Mouse (Mus musculus) megakaryocyte, embryonic 14.5 days (primary cell): ENCODE data around the gene Prdm1.

Experiments used
- FLI1 ChIP-seq: IDR thresholded peaks from 2 replicates; pipeline ENCODE4 v1.6.1; 2012; ENCODE audit warnings: low read length, inconsistent platforms, mixed read lengths
- GATA1 ChIP-seq: IDR thresholded peaks from 3 replicates; pipeline ENCODE4 v1.6.1; 2012; ENCODE audit warnings: mixed read lengths, low read length, inconsistent platforms, borderline replicate concordance

DNA sequence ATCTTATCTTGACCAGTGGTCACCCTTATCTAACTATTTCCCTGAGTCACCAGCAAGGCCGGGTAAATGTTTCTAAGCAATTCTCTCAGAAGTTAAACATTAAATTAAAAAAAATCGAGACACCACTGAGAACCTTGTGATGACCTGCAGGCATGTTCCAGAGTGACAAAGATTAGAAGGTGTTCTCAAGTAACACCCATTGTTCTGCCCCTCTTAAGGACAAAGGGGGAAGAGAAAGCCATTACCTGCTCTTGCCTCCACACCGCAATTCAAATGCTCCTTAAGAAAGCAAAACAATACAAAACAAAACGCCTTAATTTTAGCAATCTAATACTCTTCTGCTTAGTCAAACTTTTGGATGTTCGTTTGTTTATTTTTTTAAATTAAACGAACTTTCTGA lies 8.1 kb downstream of the Prdm1 start:
- TF ChIP-seq GATA1 (no peak), FLI1 (no peak)
